Mouse (Mus musculus) c-Kit-positive CD71-positive TER-119-positive erythroid progenitor cells, embryonic 14.5 days (primary cell): ENCODE results near the gene Olfr1361.

ENCODE experiments used
- DNase-seq: peaks from one replicate; pipeline ENCODE4 v3.0.0-alpha.2; 2013; ENCODE audit warnings: low spot score

Olfr1361 gene

GRCm38 (mm10) chr13:21663286-21663685 is at the start of gene Olfr1361:
Olfr1361 (minus strand) TSS chr13:21663386.
- DNase-seq, result no peak

DNA sequence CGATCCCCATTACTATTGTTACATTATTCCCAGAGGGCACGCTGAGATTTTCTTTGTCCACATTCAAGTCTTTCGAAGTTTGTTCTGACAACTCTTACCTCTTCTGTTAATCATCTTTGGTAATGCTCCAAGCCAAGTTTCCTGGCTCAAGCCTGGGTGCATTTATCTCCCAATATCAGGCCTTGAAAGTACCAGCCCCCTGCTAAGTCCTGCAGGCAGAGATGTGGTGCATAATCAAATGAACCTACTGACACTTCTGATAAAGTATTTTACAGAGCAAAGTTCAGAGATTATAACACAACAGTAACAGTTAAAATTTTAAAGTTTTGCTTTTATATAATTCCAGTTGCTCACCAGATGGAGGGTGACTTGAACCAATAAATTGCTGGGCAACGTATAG is 48.5 kb upstream of the Olfr1361 start:
- no peak for DNase-seq

- DNase-seq, result peak; percentile 77
Observed at GRCm38 (mm10) chr13:21710821-21711525, 47.8 kb upstream of the Olfr1361 start.

GRCm38 (mm10) chr13:21710031-21710711 is 47.0 kb upstream of the Olfr1361 start:
- peak; percentile 90 for DNase-seq

GRCm38 (mm10) chr13:21706669-21707068 is 43.5 kb upstream of the Olfr1361 start:
- DNase-seq, result no peak

- DNase-seq, result no peak
Observed at GRCm38 (mm10) chr13:21697811-21698210, 34.6 kb upstream of the Olfr1361 start, which contains the start of gene Olfr1359. Olfr1359 (plus strand) TSS chr13:21698111.

GRCm38 (mm10) chr13:21677305-21677704 is 14.1 kb upstream of the Olfr1361 start, which contains the start of gene Olfr1360:
Olfr1360 (minus strand) TSS chr13:21677405.
- DNase-seq, result no peak

DNA sequence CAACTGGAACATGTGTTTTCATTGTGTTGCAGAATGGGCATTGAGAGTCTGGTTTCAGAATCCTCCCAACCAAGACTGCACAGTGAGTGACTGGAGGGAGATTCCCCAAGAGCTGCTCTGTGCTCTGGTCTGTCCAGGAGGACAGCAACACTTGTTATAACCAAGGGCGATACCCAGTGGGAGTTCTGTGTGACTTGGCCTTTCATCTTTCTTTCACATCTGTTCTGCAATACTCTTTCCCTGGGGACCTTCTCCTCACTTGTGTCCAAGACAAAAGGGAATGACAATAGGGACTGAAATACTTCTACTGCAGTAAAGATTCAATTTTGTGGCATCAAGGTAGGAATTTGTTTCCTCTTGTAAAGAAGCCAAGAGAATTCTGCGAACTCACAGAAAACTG is 20.8 kb downstream of the Olfr1361 start, which contains the start of gene Olfr11:
TSS of gene Olfr11 (minus strand) at position 101 of the 400 bp plus-strand sequence.
- DNase-seq, result no peak

- no peak for DNase-seq
Observed at GRCm38 (mm10) chr13:21613922-21614321, 49.3 kb downstream of the Olfr1361 start, which contains the start of gene Olfr1362. Olfr1362 (minus strand) TSS chr13:21614022.
